8 mouse cellular contexts compared by ENCODE assay signal in the genomic region with DNA sequence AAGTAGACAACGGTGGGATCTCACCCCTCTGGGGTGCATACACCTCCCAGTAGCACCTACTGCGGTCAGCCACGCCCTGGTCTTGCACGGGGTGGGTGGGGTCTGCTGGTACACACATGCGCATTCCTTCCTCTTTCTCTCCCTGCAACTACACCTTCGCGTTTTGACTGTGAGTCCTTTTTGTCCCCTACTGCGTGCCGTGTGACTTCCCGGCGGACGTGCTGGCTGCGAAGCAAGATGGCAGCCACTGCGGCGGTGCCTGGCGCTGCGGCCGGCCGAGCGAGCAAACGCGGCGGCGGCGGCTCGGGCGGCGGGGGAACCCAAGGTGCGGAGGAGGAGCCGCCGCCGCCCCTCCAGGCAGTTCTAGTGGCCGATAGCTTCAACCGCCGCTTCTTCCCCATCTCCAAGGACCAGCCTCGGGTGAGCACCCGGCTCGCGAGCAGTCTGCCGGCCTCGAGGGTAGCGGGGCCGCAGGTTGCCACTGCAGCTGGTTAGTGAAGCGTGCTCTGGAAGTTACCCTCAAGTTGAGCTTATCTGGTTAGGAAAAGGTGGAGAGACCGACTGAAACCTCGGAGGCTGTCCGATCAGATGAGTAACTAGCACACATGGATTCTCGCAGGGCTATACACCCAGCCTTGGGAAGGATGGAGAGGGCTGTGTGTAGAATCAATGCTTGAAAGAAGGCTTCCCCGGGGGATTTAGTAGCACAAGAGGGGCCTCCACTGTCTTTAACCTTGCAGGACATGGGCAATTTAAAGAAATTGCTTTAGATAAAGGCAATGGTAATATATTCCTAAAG. TPM values are rescaled to one million over a fixed set of nuclear protein-coding genes. Genes with fewer than 3 reads are reported as not detected.
A peak's percentile ranks its signal among the peaks of the same experiment; 100 is the strongest.
DNase-seq lines count a peak whose midpoint lies in the region; ATAC-seq and TF ChIP-seq lines count a peak whose summit lies in the region.

A gene (plus strand): TSS at position 141 of the 799 bp plus-strand sequence.

- DNase-seq in 416B (ENCODE audit: low read depth) = peak; percentile 96
- DNase-seq in heart, adult 8-10 months (ENCODE audit: low spot score) = peak; percentile 97
- peak; percentile 98 for DNase-seq in kidney, adult 9 months
- DNase-seq in limb, embryonic 14.5 days (ENCODE audit: low spot score) = peak; percentile 91
- peak; percentile 94 for DNase-seq in midbrain, postnatal 0 days (ENCODE audit: low spot score)
- DNase-seq in spleen, postnatal 14 days (ENCODE audit: low spot score in 2 of 2) = peak; percentile 84

- WGBS in bone marrow, adult 2 months = under 1% methylated on average over 49 of the region's 49 CpGs
- under 1% methylated on average over 49 of the region's 49 CpGs for WGBS in embryonic facial prominence, embryonic 15.5 days
- under 1% methylated on average over 49 of the region's 49 CpGs for WGBS in limb, embryonic 14.5 days
- 1% methylated on average over 41 of the region's 49 CpGs for WGBS in midbrain, postnatal 0 days

- peak within 1 kb of the TSS; percentile 71 for H3K9ac ChIP-seq in embryonic facial prominence, embryonic 15.5 days
- H3K9ac ChIP-seq in limb, embryonic 14.5 days (ENCODE audit: low read depth, low read length, severe bottlenecking) = peak within 1 kb of the TSS; percentile 86
- peak within 1 kb of the TSS; percentile 84 for H3K9ac ChIP-seq in midbrain, postnatal 0 days (replicated peaks; ENCODE audit: low read length, poor library complexity, severe bottlenecking)

- peak within 1 kb of the TSS; percentile 65 for H3K4me2 ChIP-seq in embryonic facial prominence, embryonic 15.5 days (replicated peaks)
- H3K4me2 ChIP-seq in limb, embryonic 14.5 days (replicated peaks; ENCODE audit: low read depth, low read length, severe bottlenecking) = peak within 1 kb of the TSS; percentile 60
- H3K4me2 ChIP-seq in midbrain, postnatal 0 days (ENCODE audit: low read depth, low read length, poor library complexity, severe bottlenecking) = peak within 1 kb of the TSS; percentile 82

- ATAC-seq in embryonic facial prominence, embryonic 15.5 days (ENCODE audit: insufficient number of reproducible peaks, low FRiP score, low TSS enrichment, low read depth) = peak; percentile 91
- peak; percentile 94 for ATAC-seq in limb, embryonic 14.5 days (ENCODE audit: low FRiP score, low read depth)
- ATAC-seq in midbrain, postnatal 0 days (ENCODE audit: low FRiP score) = peak; percentile 93

- TF ChIP-seq POLR2A in bone marrow, adult 2 months (IDR thresholded peaks at IDR 0.05; ENCODE audit: borderline replicate concordance, control insufficient read depth, low read depth, low read length) = peak; percentile 93
- TF ChIP-seq POLR2A in limb, embryonic 14.5 days (IDR thresholded peaks at IDR 0.05; ENCODE audit: borderline replicate concordance, extremely low read depth, insufficient read depth, insufficient read length) = peak; percentile 72; the same call in 1 of the 2 replicates

- H3K27me3 ChIP-seq in embryonic facial prominence, embryonic 15.5 days = no peaks in the 10 kb centered on the region
- no peaks in the 10 kb centered on the region for H3K27me3 ChIP-seq in limb, embryonic 14.5 days (ENCODE audit: control insufficient read depth, insufficient read depth, low read length)
- H3K27me3 ChIP-seq in midbrain, postnatal 0 days (ENCODE audit: insufficient read depth, low read length) = no peaks in the 10 kb centered on the region

- peaks cover 29% of the 10 kb centered on the region for H3K36me3 ChIP-seq in embryonic facial prominence, embryonic 15.5 days
- peaks cover 28% of the 10 kb centered on the region for H3K36me3 ChIP-seq in limb, embryonic 14.5 days (ENCODE audit: control insufficient read depth, insufficient read depth, low read length)
- H3K36me3 ChIP-seq in midbrain, postnatal 0 days (ENCODE audit: insufficient read depth, low read length) = peaks cover 19% of the 10 kb centered on the region

- no peaks in the 10 kb centered on the region for H3K9me3 ChIP-seq in embryonic facial prominence, embryonic 15.5 days (replicated peaks)
- no peaks in the 10 kb centered on the region for H3K9me3 ChIP-seq in limb, embryonic 14.5 days (ENCODE audit: control insufficient read depth, low read length)
- H3K9me3 ChIP-seq in midbrain, postnatal 0 days (ENCODE audit: low read length) = no peaks in the 10 kb centered on the region

- peak within 1 kb of the TSS; percentile 11; the same call in 1 of the 2 replicates for H3K27ac ChIP-seq in bone marrow, adult 2 months (ENCODE audit: control insufficient read depth, insufficient read depth, low read depth, low read length, poor library complexity)
- H3K27ac ChIP-seq in embryonic facial prominence, embryonic 15.5 days (replicated peaks) = peak within 1 kb of the TSS; percentile 59
- H3K27ac ChIP-seq in limb, embryonic 14.5 days (replicated peaks; ENCODE audit: low read depth, low read length) = peak within 1 kb of the TSS; percentile 44; the same call in 1 of the 2 replicates
- H3K27ac ChIP-seq in midbrain, postnatal 0 days (ENCODE audit: low read depth, low read length) = peak within 1 kb of the TSS; percentile 82

- H3K4me3 ChIP-seq in bone marrow, adult 2 months (replicated peaks; ENCODE audit: control insufficient read depth, low read depth, low read length) = peak within 1 kb of the TSS; percentile 80
- H3K4me3 ChIP-seq in embryonic facial prominence, embryonic 15.5 days (replicated peaks) = peak within 1 kb of the TSS; percentile 80
- H3K4me3 ChIP-seq in limb, embryonic 14.5 days (replicated peaks; ENCODE audit: low read length) = peak within 1 kb of the TSS; percentile 76
- H3K4me3 ChIP-seq in midbrain, postnatal 0 days (ENCODE audit: low read depth, low read length) = peak within 1 kb of the TSS; percentile 94

- H3K4me1 ChIP-seq in bone marrow, adult 2 months (ENCODE audit: control insufficient read depth, insufficient read depth, low read length) = no peaks in the 10 kb centered on the region; the same call in 1 of the 2 replicates
- peaks cover 13% of the 10 kb centered on the region for H3K4me1 ChIP-seq in embryonic facial prominence, embryonic 15.5 days
- peaks cover 6% of the 10 kb centered on the region; the same call in 1 of the 2 replicates for H3K4me1 ChIP-seq in limb, embryonic 14.5 days (ENCODE audit: control insufficient read depth, insufficient read depth, low read length)
- H3K4me1 ChIP-seq in midbrain, postnatal 0 days (ENCODE audit: insufficient read depth, low read length) = no peaks in the 10 kb centered on the region

- TF ChIP-seq CTCF in bone marrow, adult 2 months (IDR thresholded peaks at IDR 0.05; ENCODE audit: control insufficient read depth, insufficient read depth, low read length) = no peak
- TF ChIP-seq CTCF in midbrain, postnatal 0 days (IDR thresholded peaks at IDR 0.05) = peak; percentile 8; the same call in 1 of the 2 replicates

RNA-seq across cellular contexts. Expression of the gene that starts here (rescaled TPM):
- polyA plus RNA-seq in bone marrow, adult 2 months (2011; ENCODE audit: insufficient read depth, insufficient read length, low replicate concordance, missing spikeins) = 38.0 and 64.7 TPM in 2 replicates
- polyA plus RNA-seq in embryonic facial prominence, embryonic 15.5 days (2015; fragmentation: Nextera tagmentation; extraction: Ambion mirVana) = 92.9 and 95.2 TPM in 2 replicates
- 10 to 100 TPM; 50.5 to 59.7 (median 55.2) TPM for total RNA-seq in heart, adult 8-10 months (2022)
- 44.8 and 45.1 TPM in 2 replicates for polyA plus RNA-seq in limb, embryonic 14.5 days (2012; rRNA removed)
- 90.6 and 95.2 TPM in 2 replicates for polyA plus RNA-seq in limb, embryonic 14.5 days (2014; fragmentation: Nextera tagmentation; extraction: Ambion mirVana)
- total RNA-seq in midbrain, postnatal 0 days (2014; rRNA removed) = 87.2 and 96.4 TPM in 2 replicates
- polyA plus RNA-seq in midbrain, postnatal 0 days (2015; fragmentation: Nextera tagmentation; extraction: Ambion mirVana) = 70.0 and 74.6 TPM in 2 replicates

Comparison
In these comparisons a context has a peak if more than half of its experiments do, and no peak if none do; other contexts are left out.
1. Peak in every context shown above with its lines: DNase-seq, ATAC-seq, H3K4me3 ChIP-seq and H3K27ac ChIP-seq.
2. H3K27ac ChIP-seq: peak in every context shown above with its lines; median percentile 82 in midbrain, postnatal 0 days; 59 in embryonic facial prominence, embryonic 15.5 days; 44 in limb, embryonic 14.5 days; 11 in bone marrow, adult 2 months.